Mouse (Mus musculus): ENCODE data around the gene Aoc3.

DNA sequence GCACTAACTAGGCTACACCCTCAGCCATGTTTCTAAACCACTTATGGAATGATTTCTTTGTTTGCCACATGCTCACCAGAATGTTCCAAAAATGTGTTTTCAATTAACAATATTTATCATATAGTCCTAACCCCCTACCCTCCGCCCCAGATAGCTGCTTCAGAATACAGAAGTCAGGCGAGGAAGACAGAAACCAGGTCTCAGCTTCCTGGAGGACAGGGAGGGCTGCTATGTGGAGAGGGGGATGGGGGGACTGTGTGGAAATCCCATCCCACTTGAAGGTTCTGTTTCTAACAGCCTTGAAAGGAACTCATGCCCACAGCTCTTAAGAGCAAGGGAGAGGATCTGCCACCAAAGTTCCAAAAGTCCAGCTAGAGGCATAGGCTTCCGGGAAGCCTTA, 18.8 kb downstream of the Aoc3 start:
- no peak for TF ChIP-seq CTCF (IDR thresholded peaks at IDR 0.05 in 2 of 3, conservative IDR thresholded peaks at IDR 0.05 in 1 of 3; ENCODE audit: control insufficient read depth in 1 of 3, insufficient read depth in 1 of 3, low read depth in 2 of 3, low read length in 3 of 3, poor library complexity in 1 of 3, severe bottlenecking in 1 of 3)
- TF ChIP-seq NRF1 (IDR thresholded peaks at IDR 0.05; ENCODE audit: insufficient read depth, low read depth, low read length, poor library complexity, severe bottlenecking) = no peak

Data from MEL (cell line).